Mouse (Mus musculus) erythroid progenitor cell, adult 5-6 weeks (primary cell): ENCODE measurements around the gene Atp8b5. TPM values are rescaled to one million over a fixed set of nuclear protein-coding genes. Genes with fewer than 3 reads are reported as not detected.

Experiments
- ATAC-seq: replicated peaks from 2 replicates; pipeline ENCODE4 v1.8.0; 2016; ENCODE audit warnings: moderate number of reproducible peaks, mild to moderate bottlenecking, moderate TSS enrichment, inconsistent platforms; ENCODE audit not compliant: poor library complexity, low FRiP score, severe bottlenecking
- total RNA-seq, 2 experiments: library from RNA; stranded (forward) in 1 of 2; stranded (reverse) in 1 of 2; fragments of 150-400 nt in 1 of 2; fragments of 186-747, 209-891 nt in 1 of 2; gene quantifications; 2 replicates each; pipeline versions ENCODE4 v1.2.3 to v1.2.4; 2015 to 2017; ENCODE audit warnings: low replicate concordance in 2 of 2

Atp8b5 gene
- total RNA-seq, 2 experiments from 2014 or later: not detected

DNA sequence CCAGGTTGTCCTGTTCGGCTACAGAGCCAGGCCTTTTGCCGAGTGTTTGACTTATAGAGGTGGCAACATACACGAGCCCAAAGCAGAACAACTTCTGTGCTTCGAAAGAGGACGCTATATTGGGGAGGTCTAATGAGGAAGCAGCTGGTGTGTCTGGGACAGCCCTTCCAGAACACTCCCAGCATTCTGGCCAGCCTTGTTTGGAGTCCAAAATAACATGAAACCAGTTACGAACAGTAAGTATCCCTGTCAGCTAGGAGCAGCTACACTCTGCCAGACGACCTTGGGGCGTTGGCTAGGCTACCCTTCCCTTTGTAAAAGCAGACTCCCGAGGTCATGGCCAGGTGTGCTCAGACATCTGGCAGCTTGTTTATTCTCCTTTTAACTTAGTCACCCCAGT is 135.3 kb downstream of the Atp8b5 start:
- no peak for ATAC-seq

DNA sequence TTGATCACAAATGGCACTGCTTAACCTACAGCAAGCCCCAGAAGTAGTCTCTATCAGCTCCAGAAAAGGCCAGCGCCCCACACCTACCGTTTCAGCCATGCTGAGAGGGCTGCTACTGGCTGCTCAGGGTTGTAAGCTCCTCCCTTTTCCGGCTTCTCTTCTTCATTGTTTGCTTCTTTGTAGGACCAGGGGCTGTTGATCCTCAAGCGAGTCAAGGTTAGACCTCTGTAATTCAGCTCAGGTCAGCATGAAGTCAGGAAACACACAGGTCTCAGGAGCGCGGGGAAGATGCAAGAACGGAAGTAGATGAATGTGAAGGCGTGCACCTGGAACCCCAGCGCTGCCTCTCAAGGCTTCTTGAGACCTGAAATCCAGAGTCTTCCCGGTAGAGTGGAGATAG is 137.7 kb downstream of the Atp8b5 start:
- ATAC-seq: no peak

DNA sequence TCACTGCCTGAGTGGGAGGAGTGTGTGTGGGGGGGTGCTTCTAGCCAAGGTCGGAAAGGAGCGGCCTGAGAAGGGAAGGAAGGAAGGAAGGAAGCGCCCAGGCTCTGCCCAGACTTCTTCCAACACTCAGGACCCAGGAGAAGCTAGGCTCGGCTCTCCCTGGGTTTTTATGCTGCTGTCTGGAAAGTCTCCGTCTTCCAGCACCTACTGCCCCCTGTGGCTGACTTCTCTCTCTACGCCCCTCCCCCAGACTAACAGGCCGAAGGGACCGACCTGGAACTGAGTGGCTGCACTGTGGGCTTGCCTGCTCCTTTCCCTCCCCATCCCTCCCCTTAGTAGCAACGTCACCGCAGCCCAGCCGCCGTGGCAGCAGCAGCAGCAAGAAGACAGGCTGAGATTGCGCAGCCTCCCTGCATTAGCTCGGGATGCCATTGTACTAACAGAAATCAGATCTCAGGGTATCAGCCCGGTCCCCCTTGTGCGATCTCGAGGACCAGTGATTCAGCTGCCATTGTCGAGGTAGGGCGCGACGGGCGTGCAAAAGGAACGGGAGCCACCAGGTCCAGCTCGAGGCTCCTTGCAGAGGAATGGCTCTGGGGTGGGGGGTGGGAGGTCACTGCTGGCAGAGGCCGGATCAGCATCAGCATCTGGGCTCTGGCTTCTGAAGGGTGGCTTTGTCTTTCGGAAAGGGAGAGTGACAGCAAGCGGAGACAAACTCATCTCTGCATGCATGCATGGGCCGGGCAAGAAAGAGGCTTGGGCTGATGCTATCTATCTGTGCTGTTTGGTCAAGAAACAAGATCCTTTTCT is 139.4 kb downstream of the Atp8b5 start:
- ATAC-seq: no peak

DNA sequence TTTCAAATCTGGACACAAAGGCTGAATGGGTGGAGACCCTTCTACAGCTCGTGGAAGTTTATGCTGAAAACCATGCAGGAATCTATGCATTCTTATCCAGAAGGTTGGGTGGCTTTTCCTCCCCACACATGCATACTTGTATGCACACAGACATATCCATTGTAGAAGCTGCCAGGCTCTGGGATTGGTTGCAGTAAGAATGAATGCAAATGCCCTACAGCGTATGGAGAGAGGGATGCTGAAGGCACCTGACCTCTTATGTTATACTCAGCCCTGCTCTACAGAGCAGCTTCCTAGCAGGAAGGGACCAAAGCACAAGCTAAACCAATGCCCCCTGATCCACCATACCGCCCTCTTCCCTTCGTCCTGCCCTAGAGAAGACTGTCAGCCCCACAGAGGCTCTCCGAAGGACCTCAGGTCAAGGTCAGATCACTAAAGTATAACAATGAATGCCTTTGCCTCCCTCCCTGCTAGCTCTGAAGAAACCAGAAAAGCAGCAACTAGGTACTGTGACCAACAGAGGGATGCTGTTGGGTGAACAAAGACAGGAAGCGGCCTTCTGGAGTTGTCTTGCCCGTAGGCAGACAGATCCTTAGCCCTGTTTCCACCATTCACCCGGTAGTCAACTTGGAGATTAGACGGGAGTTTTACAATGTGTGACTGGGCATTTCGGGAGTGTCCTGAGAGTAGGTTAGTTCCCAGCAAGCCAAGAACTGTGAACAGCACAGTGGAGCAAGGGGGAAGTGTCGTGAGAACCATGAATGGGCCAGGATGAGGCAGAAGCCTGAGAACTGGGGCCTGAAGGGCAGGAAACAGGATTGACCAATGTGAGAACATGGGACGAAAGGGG is 140.3 kb downstream of the Atp8b5 start:
- ATAC-seq: no peak

DNA sequence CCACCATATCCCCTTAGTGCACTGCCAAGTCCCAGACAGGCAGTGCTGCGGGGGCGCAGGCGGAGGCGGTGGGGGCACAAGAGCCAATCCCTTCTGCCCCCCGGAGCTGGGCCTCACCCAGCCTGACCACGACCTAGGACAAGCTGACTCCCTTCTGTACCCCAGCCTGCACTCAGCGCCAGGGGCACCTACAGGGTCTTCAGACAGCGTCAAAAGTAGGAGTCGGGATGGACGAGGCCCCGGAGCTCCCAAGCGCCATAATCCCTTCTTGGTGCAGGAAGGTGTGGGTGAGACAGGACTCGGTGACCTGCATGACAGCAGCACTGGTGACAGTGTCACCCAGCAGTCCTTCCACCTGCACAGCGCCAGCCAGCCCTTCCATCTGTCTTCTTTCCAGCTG is 147.8 kb downstream of the Atp8b5 start:
- ATAC-seq: no peak; the same call in 1 of the 2 replicates

DNA sequence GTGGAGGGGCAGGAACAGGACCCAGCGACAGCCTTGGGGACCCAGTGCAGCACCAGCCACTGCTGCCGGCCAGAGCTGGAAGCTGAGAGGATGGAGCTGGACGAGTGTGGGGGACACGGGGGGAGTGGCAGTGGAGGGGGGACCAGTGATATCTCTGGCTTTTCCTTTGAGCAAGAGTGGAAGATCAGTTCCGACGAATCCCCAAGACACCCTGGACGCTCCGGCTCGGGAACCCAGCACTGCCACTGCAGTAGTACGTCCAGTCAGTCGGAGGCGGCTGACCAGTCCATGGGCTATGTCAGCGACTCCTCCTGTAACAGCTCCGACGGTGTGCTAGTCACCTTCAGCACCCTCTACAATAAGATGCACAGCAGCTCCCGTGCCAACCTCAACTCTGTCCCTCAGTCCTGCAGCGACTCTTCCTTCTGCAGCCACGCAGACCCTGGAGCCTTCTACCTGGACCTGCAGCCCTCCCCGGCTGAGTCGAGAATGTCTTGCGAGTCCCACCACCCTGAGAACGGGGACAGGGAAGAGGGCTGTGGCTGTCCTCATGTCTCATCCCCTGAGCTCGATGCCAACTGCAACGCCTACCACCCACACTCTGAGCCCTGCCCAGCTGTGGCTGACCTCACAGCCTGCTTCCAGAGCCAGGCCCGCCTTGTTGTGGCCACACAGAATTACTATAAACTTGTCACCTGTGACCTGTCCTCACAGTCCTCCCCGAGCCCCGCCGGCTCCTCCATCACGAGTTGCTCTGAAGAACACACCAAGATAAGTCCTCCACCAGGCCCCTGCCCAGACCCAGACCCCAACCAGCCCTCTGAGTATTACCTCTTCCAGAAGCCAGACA is 148.5 kb downstream of the Atp8b5 start:
- ATAC-seq: no peak

DNA sequence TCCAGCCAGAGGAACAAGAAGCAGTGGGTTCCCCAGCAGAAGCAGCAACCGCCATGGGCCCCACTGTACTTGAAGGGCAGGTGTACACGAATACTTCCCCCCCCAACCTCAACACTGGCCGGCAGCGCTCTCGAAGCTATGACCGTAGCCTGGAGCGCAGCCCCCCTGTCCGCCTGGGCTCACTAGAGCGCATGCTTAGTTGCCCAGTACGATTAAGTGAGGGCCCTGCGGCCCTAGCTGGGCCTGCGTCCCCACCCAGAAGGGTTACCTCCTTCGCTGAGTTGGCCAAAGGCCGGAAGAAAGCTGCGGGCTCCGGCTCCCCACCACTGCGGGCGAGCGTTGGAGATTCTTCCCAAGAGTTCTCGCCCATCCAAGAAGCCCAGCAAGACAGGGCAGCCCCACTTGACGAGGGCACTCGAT is 149.1 kb downstream of the Atp8b5 start:
- ATAC-seq: no peak

DNA sequence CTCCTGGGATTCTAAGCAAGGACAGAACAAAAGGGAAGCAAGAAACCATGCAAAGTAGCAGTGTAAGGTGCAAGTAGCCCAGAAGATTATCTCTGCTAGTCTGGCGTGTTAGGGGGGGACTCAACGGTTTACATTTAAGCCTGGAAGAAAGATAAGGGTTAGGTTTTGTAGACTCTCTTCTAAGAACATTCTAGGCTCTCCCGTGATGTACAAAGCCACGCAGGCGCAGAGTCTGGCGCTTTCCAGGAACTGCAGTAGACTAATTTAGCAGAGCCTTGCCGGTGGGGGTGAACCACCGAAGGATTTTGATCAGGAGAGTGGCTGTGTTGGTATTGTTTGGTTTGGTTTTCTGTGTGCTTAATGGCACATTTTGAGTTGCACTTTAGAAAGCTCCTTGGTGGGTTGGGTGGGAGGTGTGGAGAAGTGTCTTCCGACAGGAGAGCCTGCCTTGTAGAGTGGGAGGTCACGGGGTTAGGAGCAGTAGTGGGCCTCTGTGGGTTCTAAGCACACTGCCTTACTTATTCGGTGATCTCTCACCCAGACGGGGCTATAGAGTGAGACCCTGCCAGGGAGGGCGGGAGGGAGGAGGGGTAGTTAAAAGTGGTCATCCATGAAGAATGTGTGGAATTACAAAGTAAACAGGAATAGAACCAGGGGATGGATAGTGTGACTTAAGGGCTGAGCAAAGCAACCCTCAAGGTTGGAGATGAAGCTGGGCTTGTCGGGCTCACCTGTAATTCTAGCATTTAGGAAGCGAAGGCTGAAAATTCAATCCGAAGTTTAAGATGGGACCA is 150.5 kb downstream of the Atp8b5 start:
- ATAC-seq: no peak

DNA sequence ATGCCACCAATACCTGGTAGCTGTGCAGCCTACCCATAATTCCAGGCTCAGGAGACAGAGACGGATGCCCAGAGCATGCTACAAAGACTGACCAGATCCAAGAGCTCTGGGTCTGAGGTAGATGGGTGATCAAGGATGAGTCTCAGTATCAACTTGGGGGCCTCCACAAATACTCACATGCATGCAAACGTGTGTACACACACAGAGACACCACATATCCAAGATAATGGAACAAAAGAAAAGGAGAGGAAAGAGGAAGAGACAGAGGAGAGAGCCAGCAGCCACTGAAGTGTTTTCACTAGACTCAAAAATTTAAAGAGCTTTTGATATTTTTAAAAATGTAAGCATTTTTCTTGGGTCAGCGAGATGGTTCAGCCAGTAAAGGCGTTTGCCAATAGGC is 151.5 kb downstream of the Atp8b5 start:
- ATAC-seq: no peak

DNA sequence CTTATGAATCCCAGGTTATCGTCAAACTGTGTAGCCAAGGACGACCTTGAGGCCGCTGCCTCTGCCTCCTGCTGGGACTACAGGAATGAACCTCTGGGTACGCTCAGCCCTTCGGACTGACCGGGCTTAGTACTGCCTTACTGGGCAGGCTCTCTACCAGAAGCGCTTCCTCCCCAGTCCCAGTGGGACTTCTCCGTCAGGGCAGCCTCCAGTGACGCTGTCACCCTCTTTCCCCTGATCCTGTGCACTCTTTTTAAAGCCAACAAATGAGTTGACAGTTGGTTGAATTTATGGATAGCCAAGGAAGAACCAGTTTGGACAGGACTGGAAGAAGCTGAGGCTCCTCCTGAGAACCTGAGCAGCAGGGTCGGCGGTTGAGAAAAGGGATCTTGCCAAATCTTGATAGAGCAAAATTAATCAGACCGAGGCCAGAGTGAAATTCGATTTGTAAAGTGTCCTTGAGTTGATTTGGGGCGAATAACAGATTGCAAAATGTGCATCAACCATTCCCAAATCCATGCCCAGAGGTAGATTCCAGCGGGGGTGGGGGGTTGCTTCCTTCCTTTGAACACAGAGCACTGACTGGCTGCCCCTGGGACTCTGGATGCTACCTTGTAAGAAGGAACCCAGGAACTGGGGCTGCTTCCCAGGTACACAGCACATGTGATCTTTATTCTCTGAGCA is 152.2 kb downstream of the Atp8b5 start:
- no peak for ATAC-seq

DNA sequence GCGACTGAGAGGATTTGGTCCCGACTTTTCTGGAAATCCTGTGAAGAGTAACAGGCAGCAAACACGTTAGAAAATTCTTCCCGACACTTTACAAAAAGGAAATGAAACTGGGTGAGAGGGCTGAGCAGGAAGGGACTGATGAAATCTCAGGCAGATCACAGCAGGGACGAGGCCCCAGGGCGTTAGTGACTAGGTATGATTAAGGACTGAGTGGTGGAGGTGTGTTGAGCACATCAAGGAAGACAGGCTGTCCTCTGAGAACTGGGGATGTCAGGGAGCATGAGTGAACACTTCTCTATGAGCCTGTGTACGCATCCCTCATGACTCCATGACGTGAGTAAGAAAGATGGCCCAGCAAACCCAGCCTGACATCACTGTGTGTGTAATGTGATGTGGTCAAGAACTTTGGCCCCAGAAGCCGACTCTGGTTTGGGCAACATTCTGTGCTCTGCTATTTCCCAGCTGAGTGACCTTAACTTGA is 152.9 kb downstream of the Atp8b5 start:
- no peak for ATAC-seq

DNA sequence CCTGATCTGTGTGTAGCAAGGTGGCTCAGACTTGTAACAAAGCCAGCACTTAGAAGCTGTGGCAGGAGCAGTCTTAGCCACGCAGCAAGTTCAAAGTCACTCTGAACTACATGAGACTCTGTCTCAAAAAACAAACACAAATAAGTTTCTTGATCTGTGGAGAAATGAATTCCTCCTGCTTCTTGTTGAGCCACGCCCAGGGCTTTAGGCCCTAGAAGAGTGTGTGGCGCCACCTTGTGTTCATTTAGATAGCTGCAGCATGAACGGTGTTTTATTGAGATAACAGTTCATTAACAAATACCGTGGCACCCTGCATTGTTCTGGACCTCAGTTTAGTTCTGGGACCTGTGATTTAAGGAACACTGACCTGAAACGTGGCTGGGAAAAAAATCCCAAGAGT is 153.3 kb downstream of the Atp8b5 start:
- ATAC-seq: peak; percentile 63; the same call in 1 of the 2 replicates

DNA sequence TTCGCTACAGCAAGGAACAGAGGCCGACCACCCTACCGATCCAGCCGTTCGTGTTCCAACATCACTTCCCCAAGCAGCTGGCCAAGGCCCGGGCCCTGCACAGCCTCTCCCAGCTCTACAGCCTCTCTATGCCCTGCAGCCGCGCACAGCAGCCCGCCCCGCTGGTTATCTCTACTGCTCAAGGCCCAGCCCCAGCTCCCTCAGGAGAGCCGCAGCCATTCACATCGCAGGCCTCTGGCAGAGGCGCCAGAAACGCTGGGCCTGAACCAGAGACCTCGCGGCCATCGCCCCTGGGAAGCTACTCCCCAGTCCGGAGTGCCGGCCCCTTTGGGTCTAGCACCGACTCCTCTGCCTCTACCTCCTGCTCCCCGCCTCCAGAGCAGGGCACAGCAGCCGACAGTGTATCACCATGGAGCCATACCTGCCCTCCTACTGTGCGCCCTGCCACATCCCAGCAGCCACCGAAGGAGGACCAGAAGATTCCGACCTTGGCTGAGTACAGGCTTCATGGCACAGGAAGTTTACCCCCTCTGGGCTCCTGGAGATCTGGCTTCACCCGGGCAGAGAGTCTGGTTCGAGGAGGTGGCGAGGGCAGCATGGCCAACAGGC is 154.8 kb downstream of the Atp8b5 start:
- no peak for ATAC-seq

Other genes with a start within 250 kb of the Atp8b5 start
- 21.8 and 49.7 TPM in 2 replicates for gene Pigo, start 241.3 kb upstream of the Atp8b5 start, total RNA-seq (2015; ENCODE audit: low replicate concordance)
- gene Pigo, start 241.3 kb upstream of the Atp8b5 start, total RNA-seq (2017; ENCODE audit: low replicate concordance): 12.5 and 27.2 TPM in 2 replicates
- gene Stoml2, start 235.4 kb upstream of the Atp8b5 start, total RNA-seq (2015; ENCODE audit: low replicate concordance): 81.3 and 85.8 TPM in 2 replicates
- 34.6 and 43.5 TPM in 2 replicates for gene Stoml2, start 235.4 kb upstream of the Atp8b5 start, total RNA-seq (2017; ENCODE audit: low replicate concordance)
- gene Fam214b, start 220.9 kb upstream of the Atp8b5 start, total RNA-seq (2015; ENCODE audit: low replicate concordance): 52.8 and 60.9 TPM in 2 replicates
- gene Fam214b, start 220.9 kb upstream of the Atp8b5 start, total RNA-seq (2017; ENCODE audit: low replicate concordance): 40.3 and 42.3 TPM in 2 replicates
- 3.8 TPM in 1 of 2 replicates, not detected in the other for gene Unc13b, start 208.2 kb upstream of the Atp8b5 start, total RNA-seq (2015; ENCODE audit: low replicate concordance)
- gene Unc13b, start 208.2 kb upstream of the Atp8b5 start, total RNA-seq (2017; ENCODE audit: low replicate concordance): 0.64 TPM in 1 of 2 replicates, not detected in the other
- not detected in 2 replicates for gene Rusc2, start 114.8 kb downstream of the Atp8b5 start, total RNA-seq (2015; ENCODE audit: low replicate concordance)
- not detected in 2 replicates for gene Rusc2, start 114.8 kb downstream of the Atp8b5 start, total RNA-seq (2017; ENCODE audit: low replicate concordance)
- gene Fam166b, start 162.0 kb downstream of the Atp8b5 start, total RNA-seq (2015; ENCODE audit: low replicate concordance): not detected in 2 replicates
- gene Fam166b, start 162.0 kb downstream of the Atp8b5 start, total RNA-seq (2017; ENCODE audit: low replicate concordance): not detected in 2 replicates
- gene Tesk1, start 174.8 kb downstream of the Atp8b5 start, total RNA-seq (2015; ENCODE audit: low replicate concordance): 0.84 and 2.5 TPM in 2 replicates
- gene Tesk1, start 174.8 kb downstream of the Atp8b5 start, total RNA-seq (2017; ENCODE audit: low replicate concordance): 0.23 and 0.77 TPM in 2 replicates
- gene Cd72, start 187.5 kb downstream of the Atp8b5 start, total RNA-seq (2015; ENCODE audit: low replicate concordance): 17.2 and 22.3 TPM in 2 replicates
- gene Cd72, start 187.5 kb downstream of the Atp8b5 start, total RNA-seq (2017; ENCODE audit: low replicate concordance): 23.1 and 23.5 TPM in 2 replicates
- gene Sit1, start 216.6 kb downstream of the Atp8b5 start, total RNA-seq (2015; ENCODE audit: low replicate concordance): not detected in 2 replicates
- 3.2 TPM in 1 of 2 replicates, not detected in the other for gene Sit1, start 216.6 kb downstream of the Atp8b5 start, total RNA-seq (2017; ENCODE audit: low replicate concordance)
- gene Ccdc107, start 225.7 kb downstream of the Atp8b5 start, total RNA-seq (2015; ENCODE audit: low replicate concordance): 26.0 and 46.9 TPM in 2 replicates
- gene Ccdc107, start 225.7 kb downstream of the Atp8b5 start, total RNA-seq (2017; ENCODE audit: low replicate concordance): 38.5 and 41.1 TPM in 2 replicates
- 233 and 242 TPM in 2 replicates for gene Arhgef39, start 232.5 kb downstream of the Atp8b5 start, total RNA-seq (2015; ENCODE audit: low replicate concordance)
- gene Arhgef39, start 232.5 kb downstream of the Atp8b5 start, total RNA-seq (2017; ENCODE audit: low replicate concordance): 202 and 213 TPM in 2 replicates
- 1.7 TPM in 1 of 2 replicates, not detected in the other for gene Car9, start 239.8 kb downstream of the Atp8b5 start, total RNA-seq (2015; ENCODE audit: low replicate concordance)
- not detected in 2 replicates for gene Car9, start 239.8 kb downstream of the Atp8b5 start, total RNA-seq (2017; ENCODE audit: low replicate concordance)